Mouse (Mus musculus) spleen, adult 2 months (tissue): ENCODE data around the gene Cdc42se2.

ENCODE experiments used
- CTCF ChIP-seq: fragments of 200-500 bp; IDR thresholded peaks from 2 replicates; pipeline ENCODE4 v1.5.1; 2011; ENCODE audit warnings: mild to moderate bottlenecking, inconsistent platforms; ENCODE audit not compliant: insufficient read depth, insufficient read length, insufficient replicate concordance; ENCODE audit errors: extremely low read depth
- POLR2A ChIP-seq: fragments of 200-500 bp; IDR thresholded peaks from 2 replicates; pipeline ENCODE4 v1.6.1; 2011; ENCODE audit warnings: low read depth, low read length, inconsistent platforms

- no peak for TF ChIP-seq CTCF
- TF ChIP-seq POLR2A: no peak
These were observed 20.2 kb upstream of the Cdc42se2 start for GRCm38 (mm10) chr11:54807669-54808068.
